Mouse (Mus musculus) Patski (cell line): ENCODE data around the gene Mgat4d. TPM values are rescaled to one million over a fixed set of nuclear protein-coding genes. Genes with fewer than 3 reads are reported as not detected.
"Not testable (repeated sequence)": the region's sequence is repeated elsewhere in the genome, so short reads cannot be mapped to it uniquely, and the experiment has no call there.

Experiments
- ATAC-seq: fragments of 100-300 bp; one replicate; pipeline ENCODE4 v1.8.0; 2021
- CTCF ChIA-PET: fragments of 350-600 bp; sonication (Branson Sonifier 250); formaldehyde crosslinking; loops from one replicate; lab custom pipeline; 2022; ENCODE audit warnings: inconsistent platforms; lab: Charles Lee
- POLR2A ChIA-PET: fragments of 350-600 bp; sonication (Branson Sonifier 250); formaldehyde crosslinking; loops from one replicate; lab custom pipeline; 2022; ENCODE audit warnings: antibody characterized with exemption, inconsistent platforms; lab: Charles Lee
- DNase-seq: peaks from one replicate; pipeline ENCODE4 v3.0.0-alpha.2; 2011; ENCODE audit warnings: low read depth, low spot score
- H3K27me3 ChIP-seq: fragments of 371-371 bp; one replicate; pipeline ENCODE4 v1.5.1; 2021
- CTCF ChIP-seq: fragments of 100-300 bp; IDR thresholded peaks from one replicate; pipeline ENCODE4 v1.5.1; 2021
- in situ Hi-C: fragments of 300-500 bp; cut with MboI; formaldehyde crosslinking; loops from 3 replicates; pipeline ENCODE4 v1.11.1; 2018; ENCODE audit warnings: low pct_unique_long_range_greater_than_20kb, mixed read lengths
- polyA plus RNA-seq: library from polyadenylated mRNA; unstranded; gene quantifications from one replicate; pipeline ENCODE4 v1.2.3, GENCODE M21; 2021

The Mgat4d gene
- polyA plus RNA-seq, 1 experiment from 2014 or later: not detected

DNA sequence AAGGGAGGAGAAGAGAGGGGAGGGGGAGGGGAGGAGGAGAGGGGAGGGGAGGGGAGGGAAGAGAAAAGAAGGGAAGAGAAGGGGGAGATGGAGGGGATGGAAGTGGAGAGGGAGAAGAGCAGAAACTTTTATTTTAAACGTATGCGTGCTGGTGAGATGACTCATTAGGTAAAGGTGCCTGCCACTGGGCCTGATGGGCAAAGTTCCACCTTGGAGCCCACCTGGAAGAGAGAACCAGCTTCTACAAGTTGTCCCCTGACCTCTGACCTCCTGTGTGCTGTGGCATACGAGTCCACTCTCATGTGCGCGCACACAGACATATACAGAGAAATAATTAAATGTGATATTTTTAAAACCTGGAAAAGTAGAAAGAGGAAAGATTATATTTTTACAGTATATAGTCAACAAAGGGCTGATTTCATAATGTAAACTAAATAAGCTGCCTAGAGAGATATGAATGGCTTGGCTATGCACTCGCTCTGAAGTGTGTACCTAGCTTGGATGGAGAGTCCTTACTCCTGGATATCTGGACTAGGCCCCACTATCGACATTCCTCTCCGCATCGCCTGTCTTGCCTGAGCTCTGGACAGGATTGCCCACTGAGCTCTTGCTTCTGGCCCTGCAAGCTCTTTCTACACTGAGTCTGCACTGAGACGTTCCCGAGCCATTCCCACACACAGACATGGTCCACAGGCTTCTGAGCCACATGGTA, 70.7 kb downstream of the Mgat4d start:
- no peak for TF ChIP-seq CTCF
- DNase-seq (no peak), ATAC-seq (no peak)
- H3K27me3 ChIP-seq: no peaks in the 10 kb centered on the region
- ChIA-PET POLR2A (no interaction called here), CTCF (interaction anchor here (0.9 kb wide), 1 partner anchor 40 kb away, joined by 3 read pairs; no protein-coding TSS in a partner anchor)
- in situ Hi-C loops: no loop called here

- TF ChIP-seq CTCF: no peak
- ChIA-PET POLR2A (no interaction called here), CTCF (no interaction called here)
- in situ Hi-C loops: no loop called here
- ATAC-seq (no peak), DNase-seq (no peak)
- H3K27me3 ChIP-seq: no peaks in the 10 kb centered on the region
These were observed 73.1 kb downstream of the Mgat4d start for GRCm38 (mm10) chr8:83421354-83421753.

DNA sequence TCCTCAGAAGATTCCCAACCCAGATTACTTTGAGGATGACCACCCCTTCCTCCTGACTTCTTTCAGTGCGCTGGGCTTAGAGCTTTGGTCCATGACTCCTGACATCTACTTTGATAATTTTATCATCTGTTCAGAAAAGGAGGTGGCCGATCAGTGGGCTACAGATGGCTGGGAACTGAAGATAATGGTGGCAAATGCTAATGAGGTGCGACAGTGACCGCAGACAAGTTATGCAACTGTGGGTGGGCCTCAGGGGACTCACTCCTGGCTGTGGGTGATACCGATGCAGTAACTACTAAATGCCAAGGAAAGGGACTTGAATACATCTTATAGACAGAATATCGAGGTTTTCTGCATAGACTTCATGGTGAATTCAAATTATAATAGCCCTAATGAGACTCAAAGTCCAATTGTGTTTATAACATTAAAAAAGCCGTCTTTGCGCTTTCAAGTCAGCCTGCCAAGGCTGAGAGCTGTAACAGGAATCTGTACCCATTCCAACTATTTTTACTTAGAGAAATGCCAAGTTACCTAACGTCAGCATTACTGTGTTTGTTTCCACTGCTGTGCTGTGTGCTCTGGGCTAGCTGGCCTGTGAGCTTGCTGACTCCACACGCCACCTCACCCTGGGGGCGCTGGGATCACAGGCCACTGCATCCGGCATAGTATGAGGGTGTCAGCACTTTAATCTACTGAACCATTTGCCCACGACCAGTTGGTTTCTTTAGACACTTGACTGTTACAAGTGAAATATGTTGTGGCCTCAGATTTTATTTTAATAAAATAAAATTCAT, 75.0 kb downstream of the Mgat4d start:
- DNase-seq (no peak), ATAC-seq (no peak)
- no peaks in the 10 kb centered on the region for H3K27me3 ChIP-seq
- CTCF ChIA-PET: interaction anchor here (1.3 to 1.9 kb wide), 2 partner anchors 10 to 17 kb away, joined by 4 read pairs; no protein-coding TSS in a partner anchor
- in situ Hi-C loops: no loop called here
- TF ChIP-seq CTCF: no peak
- POLR2A ChIA-PET: no interaction called here

GRCm38 (mm10) chr8:83425202-83425601, 76.9 kb downstream of the Mgat4d start:
- POLR2A ChIA-PET: no interaction called here
- DNase-seq (no peak), ATAC-seq (no peak)
- H3K27me3 ChIP-seq: no peaks in the 10 kb centered on the region
- no peak for TF ChIP-seq CTCF
- CTCF ChIA-PET: no interaction called here
- in situ Hi-C loops: no loop called here

DNA sequence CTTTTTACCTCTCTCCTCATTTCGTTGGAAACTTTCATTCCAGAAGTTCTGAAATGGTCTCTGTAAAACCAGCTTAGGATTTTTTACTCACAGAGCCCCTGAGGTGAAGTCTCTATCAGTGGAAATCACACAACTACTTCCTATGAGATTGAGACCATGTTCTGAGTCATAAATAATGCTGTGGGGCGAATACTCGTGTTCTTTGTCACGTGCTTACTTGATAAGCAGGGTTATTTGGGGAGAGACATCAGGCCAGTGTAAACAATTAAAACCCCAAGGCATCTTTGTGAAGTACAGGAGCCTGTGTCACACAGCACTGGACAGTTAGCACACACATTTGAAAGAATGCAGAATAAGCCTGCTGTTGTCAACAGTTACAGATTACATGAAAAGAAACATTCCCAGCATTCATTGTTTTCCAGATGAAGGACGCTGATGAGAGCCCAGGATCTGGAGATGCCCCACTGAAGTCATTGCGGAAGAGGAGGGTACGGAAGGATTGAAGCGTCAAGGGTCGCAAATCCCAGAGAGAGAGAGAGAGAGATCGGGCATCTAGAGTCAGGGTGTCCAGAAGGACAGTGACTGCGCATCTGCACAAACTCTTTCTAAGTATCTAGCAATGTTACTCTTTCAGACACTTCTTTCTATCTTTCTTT, 78.0 kb downstream of the Mgat4d start:
- no peak for TF ChIP-seq CTCF
- in situ Hi-C loops: no loop called here
- ATAC-seq (no peak), DNase-seq (no peak)
- POLR2A ChIA-PET: no interaction called here
- CTCF ChIA-PET: no interaction called here
- H3K27me3 ChIP-seq: no peaks in the 10 kb centered on the region

GRCm38 (mm10) chr8:83426949-83427348, 78.7 kb downstream of the Mgat4d start:
- H3K27me3 ChIP-seq: no peaks in the 10 kb centered on the region
- ATAC-seq (no peak), DNase-seq (no peak)
- TF ChIP-seq CTCF: no peak
- POLR2A ChIA-PET: no interaction called here
- in situ Hi-C loops: no loop called here
- CTCF ChIA-PET: no interaction called here

DNA sequence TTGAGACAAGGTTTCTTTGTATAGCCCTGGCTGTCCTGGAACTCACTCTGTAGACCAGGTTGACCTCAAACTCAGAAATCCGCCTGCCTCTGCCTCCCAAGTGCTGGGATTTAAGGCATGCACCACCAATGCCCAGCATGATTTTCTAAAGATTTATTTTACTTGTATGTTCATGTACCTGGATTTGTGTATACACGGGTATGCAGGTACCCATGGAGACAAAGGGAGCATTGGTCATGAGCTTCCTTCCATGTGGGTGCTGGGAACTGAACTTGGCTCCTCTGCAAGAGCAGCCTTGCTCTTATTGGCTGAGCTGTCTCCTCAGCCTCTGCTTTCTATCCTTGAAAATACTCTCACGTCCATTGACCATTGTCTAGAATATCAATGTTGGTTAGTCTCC, 80.3 kb downstream of the Mgat4d start:
- DNase-seq, in situ Hi-C loops, ATAC-seq, POLR2A ChIA-PET, H3K27me3 ChIP-seq: not testable (repeated sequence)
- CTCF ChIA-PET: interaction anchor here (1.5 kb wide), 1 partner anchor 22 kb away, joined by 4 read pairs; no protein-coding TSS in a partner anchor

- in situ Hi-C loops: no loop called here
- no peak for TF ChIP-seq CTCF
- H3K27me3 ChIP-seq: no peaks in the 10 kb centered on the region
- POLR2A ChIA-PET: no interaction called here
- no peak for DNase-seq
- CTCF ChIA-PET: no interaction called here
- no peak for ATAC-seq
These were observed 80.8 kb downstream of the Mgat4d start for GRCm38 (mm10) chr8:83429071-83429524.

Other genes with a start within 250 kb of the Mgat4d start
- 26.7 TPM for gene Tbc1d9, start 183.1 kb upstream of the Mgat4d start, polyA plus RNA-seq
- 3.3 TPM for gene Gm10645, start 182.3 kb upstream of the Mgat4d start, polyA plus RNA-seq
- gene Ucp1, start 58.1 kb upstream of the Mgat4d start, polyA plus RNA-seq: not detected
- gene Elmod2, start 16.0 kb upstream of the Mgat4d start, polyA plus RNA-seq: 8.8 TPM
- gene Clgn, start 41.4 kb downstream of the Mgat4d start, polyA plus RNA-seq: not detected
- gene Scoc, start 109.9 kb downstream of the Mgat4d start, polyA plus RNA-seq: 95.5 TPM
- 0.04 TPM for gene Olfr370, start 187.3 kb downstream of the Mgat4d start, polyA plus RNA-seq
- gene Ndufb7, start 218.2 kb downstream of the Mgat4d start, polyA plus RNA-seq: 247 TPM